Mouse (Mus musculus) heart, postnatal 0 days (tissue): ENCODE measurements at regions not wholly inside any gene's neighbourhood (a gene's known extent, or its start where the extent isn't known, plus 50 kb on each side); places are given as distances from the start of the nearest gene placed in this dataset.
A peak's percentile ranks its signal among the peaks of the same experiment; 100 is the strongest.

ENCODE experiments used
- ATAC-seq: fragments of 200-750 bp; cut with Nextera tagmentation; 2 replicates; pipeline ENCODE4 v1.8.0; 2017; ENCODE audit warnings: low read depth, moderate number of reproducible peaks, moderate library complexity; ENCODE audit not compliant: insufficient read depth
- DNase-seq: peaks from one replicate; pipeline ENCODE4 v3.0.0-alpha.2; 2016; ENCODE audit warnings: low spot score
- H3K27ac ChIP-seq: fragments of 300-500 bp; sonication (generic); 2 replicates; pipeline ENCODE4 v1.5.1; 2014; ENCODE audit warnings: low read depth, mild to moderate bottlenecking
- H3K27me3 ChIP-seq: fragments of 300-500 bp; sonication (generic); 2 replicates; pipeline ENCODE4 v1.6.1; 2014; ENCODE audit warnings: low read length, mixed read lengths; ENCODE audit not compliant: control insufficient read depth, insufficient read depth
- H3K36me3 ChIP-seq: fragments of 300-500 bp; sonication (generic); replicated peaks from 2 replicates; pipeline ENCODE4 v1.6.1; 2014; ENCODE audit warnings: low read length, mixed read lengths; ENCODE audit not compliant: control insufficient read depth, insufficient read depth
- H3K4me1 ChIP-seq: fragments of 300-500 bp; sonication (generic); 2 replicates; pipeline ENCODE4 v1.6.1; 2014; ENCODE audit warnings: antibody characterized with exemption; ENCODE audit not compliant: control insufficient read depth, insufficient read depth
- H3K4me2 ChIP-seq: fragments of 300-500 bp; sonication (generic); 2 replicates; pipeline ENCODE4 v1.6.1; 2014; ENCODE audit warnings: low read depth, mild to moderate bottlenecking, low read length, moderate library complexity
- H3K4me3 ChIP-seq: fragments of 300-500 bp; sonication (generic); 2 replicates; pipeline ENCODE4 v1.5.1; 2014; ENCODE audit warnings: low read depth, low read length
- H3K9ac ChIP-seq: fragments of 300-500 bp; sonication (generic); replicated peaks from 2 replicates; pipeline ENCODE4 v1.6.1; 2014; ENCODE audit warnings: low read depth, low read length, mixed read lengths
- H3K9me3 ChIP-seq: fragments of 300-500 bp; sonication (generic); replicated peaks from 2 replicates; pipeline ENCODE4 v1.6.1; 2016; ENCODE audit warnings: low read length; ENCODE audit not compliant: control insufficient read depth
- CTCF ChIP-seq: IDR thresholded peaks from 2 replicates; pipeline ENCODE4 v1.5.1; 2016; ENCODE audit warnings: antibody characterized with exemption, control low read depth, low read depth
- EP300 ChIP-seq: IDR thresholded peaks from 2 replicates; pipeline ENCODE4 v1.6.1; 2016; ENCODE audit warnings: antibody characterized with exemption, low read depth
- WGBS: fragments of 180-500 bp; shearing (Covaris S2); extraction: QIAGEN DNeasy Blood & Tissue Kit; methylation state at CpG from one replicate; pipeline ENCODE4 v1.1.7; 2014; 5-methylcytosine and 5-hydroxymethylcytosine counted together

- Histone ChIP-seq H3K4me2 (no peak overlapping the region), H3K4me3 (no peak overlapping the region), H3K27ac (no peak overlapping the region), H3K9ac (no peak overlapping the region), H3K4me1 (peaks cover 14% of the 10 kb centered on the region; the same call in 1 of the 2 replicates), H3K36me3 (no peaks in the 10 kb centered on the region), H3K9me3 (no peaks in the 10 kb centered on the region), H3K27me3 (no peaks in the 10 kb centered on the region)
- DNase-seq (peak; percentile 72), ATAC-seq (no peak)
- TF ChIP-seq EP300 (no peak), CTCF (peak; percentile 80)
- WGBS: 5% methylated on average over 7 of the region's 7 CpGs
Observed at GRCm38 (mm10) chr2:137942753-137943152, 313.6 kb upstream of the Btbd3 start.

- H3K4me3 ChIP-seq: no peak overlapping the region
- H3K27ac ChIP-seq: 0 out of 2 replicates have a peak overlapping the region, but pooled peaks have one; percentile 8
- H3K9me3 ChIP-seq: no peaks in the 10 kb centered on the region
- H3K4me2 ChIP-seq: no peak overlapping the region
- 81% methylated on average over 3 of the region's 3 CpGs for WGBS
- no peak for DNase-seq
- no peaks in the 10 kb centered on the region for H3K36me3 ChIP-seq
- H3K4me1 ChIP-seq: peaks cover 14% of the 10 kb centered on the region; the same call in 1 of the 2 replicates
- no peak for TF ChIP-seq EP300
- no peak for TF ChIP-seq CTCF
- H3K27me3 ChIP-seq: no peaks in the 10 kb centered on the region
- no peak for ATAC-seq
- H3K9ac ChIP-seq: no peak overlapping the region
Observed at GRCm38 (mm10) chr2:137939591-137939990, 316.8 kb upstream of the Btbd3 start.

GRCm38 (mm10) chr2:137938831-137939480 lies 317.4 kb upstream of the Btbd3 start:
- H3K9me3 ChIP-seq: no peaks in the 10 kb centered on the region
- no peak for TF ChIP-seq EP300
- TF ChIP-seq CTCF: no peak
- no peak overlapping the region for H3K4me2 ChIP-seq
- H3K9ac ChIP-seq: no peak overlapping the region
- DNase-seq (peak; percentile 61), ATAC-seq (peak; percentile 84)
- no peaks in the 10 kb centered on the region for H3K36me3 ChIP-seq
- H3K27ac ChIP-seq: 0 out of 2 replicates have a peak overlapping the region, but pooled peaks have one; percentile 8
- no peak overlapping the region for H3K4me3 ChIP-seq
- WGBS: 14% methylated on average over 7 of the region's 7 CpGs
- peaks cover 14% of the 10 kb centered on the region; the same call in 1 of the 2 replicates for H3K4me1 ChIP-seq
- H3K27me3 ChIP-seq: no peaks in the 10 kb centered on the region

- Histone ChIP-seq H3K9me3 (no peaks in the 10 kb centered on the region), H3K36me3 (no peaks in the 10 kb centered on the region), H3K9ac (no peak overlapping the region), H3K4me3 (no peak overlapping the region), H3K27me3 (no peaks in the 10 kb centered on the region), H3K27ac (no peak overlapping the region), H3K4me1 (peaks cover 14% of the 10 kb centered on the region; the same call in 1 of the 2 replicates), H3K4me2 (no peak overlapping the region)
- ATAC-seq (no peak), DNase-seq (no peak)
- TF ChIP-seq EP300: no peak
- TF ChIP-seq CTCF: no peak
- 46% methylated on average over 2 of the region's 2 CpGs for WGBS
Observed at GRCm38 (mm10) chr2:137936613-137937012, 319.8 kb upstream of the Btbd3 start.

GRCm38 (mm10) chr2:137932931-137933330 lies 323.4 kb upstream of the Btbd3 start:
- TF ChIP-seq CTCF (no peak), EP300 (no peak)
- no peak overlapping the region for H3K4me2 ChIP-seq
- ATAC-seq (no peak), DNase-seq (no peak)
- H3K4me3 ChIP-seq: no peak overlapping the region
- H3K36me3 ChIP-seq: no peaks in the 10 kb centered on the region
- no peaks in the 10 kb centered on the region for H3K9me3 ChIP-seq
- H3K9ac ChIP-seq: no peak overlapping the region
- 88% methylated on average over 2 of the region's 2 CpGs for WGBS
- H3K4me1 ChIP-seq: no peaks in the 10 kb centered on the region
- H3K27me3 ChIP-seq: no peaks in the 10 kb centered on the region
- no peak overlapping the region for H3K27ac ChIP-seq

GRCm38 (mm10) chr2:137932488-137932887 lies 323.9 kb upstream of the Btbd3 start:
- H3K9me3 ChIP-seq: no peaks in the 10 kb centered on the region
- no peak overlapping the region for H3K27ac ChIP-seq
- no peak overlapping the region for H3K9ac ChIP-seq
- H3K4me2 ChIP-seq: no peak overlapping the region
- no peak for TF ChIP-seq CTCF
- 89% methylated on average over 4 of the region's 4 CpGs for WGBS
- no peaks in the 10 kb centered on the region for H3K36me3 ChIP-seq
- no peak overlapping the region for H3K4me3 ChIP-seq
- ATAC-seq (no peak), DNase-seq (no peak)
- H3K27me3 ChIP-seq: no peaks in the 10 kb centered on the region
- no peaks in the 10 kb centered on the region for H3K4me1 ChIP-seq
